Mouse (Mus musculus) lung, adult 2 months (tissue): ENCODE results near the gene Rad18.

Experiments used
- CTCF ChIP-seq: fragments of 200-500 bp; IDR thresholded peaks from 2 replicates; pipeline ENCODE4 v1.5.1; 2011; ENCODE audit warnings: mild to moderate bottlenecking, low read length, control low read depth; ENCODE audit not compliant: insufficient read depth
- POLR2A ChIP-seq: fragments of 200-500 bp; IDR thresholded peaks from 2 replicates; pipeline ENCODE4 v1.6.1; 2011; ENCODE audit warnings: low read depth, mild to moderate bottlenecking, control low read depth, low read length, borderline replicate concordance; ENCODE audit errors: extremely low read depth

DNA sequence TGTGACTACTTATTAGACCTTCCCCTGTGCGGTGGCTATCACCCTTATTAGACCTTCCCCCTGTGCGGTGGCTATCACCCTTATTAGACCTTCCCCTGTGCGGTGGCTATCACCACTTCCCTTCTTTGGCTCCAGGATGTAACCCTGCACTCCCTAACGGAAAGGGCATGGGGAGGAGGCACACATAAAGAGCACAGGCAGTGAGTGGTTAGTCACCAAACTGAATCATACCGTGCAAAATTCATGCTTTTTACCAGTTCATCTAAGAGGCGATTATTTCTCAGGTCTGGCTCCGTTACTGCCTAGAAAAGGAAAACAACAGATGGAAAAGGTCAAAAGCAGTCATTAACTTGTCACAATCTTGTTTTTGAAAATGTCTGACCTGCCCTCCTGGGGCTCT, 10.0 kb downstream of the Rad18 start:
- TF ChIP-seq CTCF = no peak
- TF ChIP-seq POLR2A = no peak
